Mouse (Mus musculus): ENCODE measurements around the gene Washc2.

DNA sequence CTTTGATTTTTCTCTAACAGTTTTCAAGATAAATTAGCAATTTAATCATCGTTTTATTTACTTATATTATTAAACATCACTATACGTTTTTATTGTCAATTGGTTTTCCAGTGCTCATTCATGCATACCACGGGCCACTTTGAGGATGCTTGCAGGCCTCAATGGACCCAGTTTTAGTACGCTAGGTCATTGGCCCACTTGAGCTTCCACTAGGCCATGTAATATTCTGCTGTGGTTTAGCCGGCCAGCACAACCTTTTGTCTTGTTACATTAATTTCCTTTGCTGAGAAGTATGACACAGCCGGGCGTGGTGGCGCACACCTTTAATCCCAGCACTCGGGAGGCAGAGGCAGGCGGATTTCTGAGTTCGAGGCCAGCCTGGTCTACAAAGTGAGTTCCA lies 57.0 kb downstream of the Washc2 start:
- TF ChIP-seq CTCF (IDR thresholded peaks at IDR 0.05; ENCODE audit: low read depth), result no peak
- no peak for TF ChIP-seq EP300 (optimal IDR thresholded peaks at IDR 0.05)
